Mouse (Mus musculus) urinary bladder, adult 2 months (tissue): ENCODE results near the gene Tox3. TPM values are rescaled to one million over a fixed set of nuclear protein-coding genes. Genes with fewer than 3 reads are reported as not detected.

ENCODE experiments used
- DNase-seq: peaks from one replicate; pipeline ENCODE4 v3.0.0; 2022; ENCODE audit warnings: low spot score
- polyA plus RNA-seq: library from polyadenylated mRNA; depleted of rRNA; stranded (reverse); fragments of >200 nt; gene quantifications from 2 replicates; pipeline ENCODE4 v1.2.3, GENCODE M21; 2012

Gene Tox3
- polyA plus RNA-seq, 1 experiment: 0.43 TPM

GRCm38 (mm10) chr8:90244458-90245145 is 103.5 kb downstream of the Tox3 start:
- no peak for DNase-seq

- DNase-seq: no peak
These were observed 104.2 kb downstream of the Tox3 start for GRCm38 (mm10) chr8:90243957-90244356.

- no peak for DNase-seq
These were observed 105.8 kb downstream of the Tox3 start for GRCm38 (mm10) chr8:90242351-90242750.

- no peak for DNase-seq
These were observed 106.7 kb downstream of the Tox3 start for GRCm38 (mm10) chr8:90241461-90241860.

- no peak for DNase-seq
These were observed 115.6 kb downstream of the Tox3 start for GRCm38 (mm10) chr8:90232501-90232900.

GRCm38 (mm10) chr8:90224172-90224571 is 124.0 kb downstream of the Tox3 start:
- no peak for DNase-seq

- no peak for DNase-seq
These were observed 138.8 kb downstream of the Tox3 start for GRCm38 (mm10) chr8:90209105-90210037.
